Mouse (Mus musculus): ENCODE measurements at regions not wholly inside any gene's neighbourhood (a gene's known extent, or its start where the extent isn't known, plus 50 kb on each side); places are given as distances from the start of the nearest gene placed in this dataset.

DNA sequence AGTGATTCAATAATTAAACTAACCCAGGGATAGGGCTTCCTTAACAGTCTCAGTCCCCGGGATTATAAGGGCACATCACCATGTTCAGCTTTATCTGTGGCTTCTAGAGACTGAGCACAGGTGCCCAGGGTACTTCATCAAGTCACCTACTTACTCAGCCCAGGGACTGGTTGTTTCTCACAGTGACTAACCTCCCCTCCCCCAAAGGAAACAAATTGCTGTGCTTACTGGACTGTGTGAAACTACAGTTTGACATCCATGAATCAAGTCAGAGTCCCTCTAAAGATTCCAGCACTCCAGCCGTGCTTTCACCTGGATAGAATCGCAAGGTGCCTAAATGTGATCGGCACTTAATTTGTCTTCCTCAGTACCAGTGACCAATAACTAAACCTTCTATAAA lies 125.2 kb downstream of the Fam84b start:
- TF ChIP-seq CTCF (IDR thresholded peaks at IDR 0.05; ENCODE audit: control insufficient read depth, insufficient read depth, insufficient read length) = no peak
- TF ChIP-seq USF1 (IDR thresholded peaks at IDR 0.05; ENCODE audit: low read depth) = no peak
- TF ChIP-seq MAX (IDR thresholded peaks at IDR 0.05) = no peak
- TF ChIP-seq CEBPB (IDR thresholded peaks at IDR 0.05; ENCODE audit: low read depth) = no peak
- TF ChIP-seq FOSL1 (IDR thresholded peaks at IDR 0.05; ENCODE audit: insufficient read depth, low read length, poor library complexity, severe bottlenecking) = no peak
- no peak for TF ChIP-seq MYOD1 (IDR thresholded peaks at IDR 0.05; ENCODE audit: control insufficient read depth, insufficient read length, low read depth)
- no peak for TF ChIP-seq MYOG (IDR thresholded peaks at IDR 0.05; ENCODE audit: control insufficient read depth, extremely low read depth, insufficient read length)

All from C2C12 (cell line).